In the genomic region with DNA sequence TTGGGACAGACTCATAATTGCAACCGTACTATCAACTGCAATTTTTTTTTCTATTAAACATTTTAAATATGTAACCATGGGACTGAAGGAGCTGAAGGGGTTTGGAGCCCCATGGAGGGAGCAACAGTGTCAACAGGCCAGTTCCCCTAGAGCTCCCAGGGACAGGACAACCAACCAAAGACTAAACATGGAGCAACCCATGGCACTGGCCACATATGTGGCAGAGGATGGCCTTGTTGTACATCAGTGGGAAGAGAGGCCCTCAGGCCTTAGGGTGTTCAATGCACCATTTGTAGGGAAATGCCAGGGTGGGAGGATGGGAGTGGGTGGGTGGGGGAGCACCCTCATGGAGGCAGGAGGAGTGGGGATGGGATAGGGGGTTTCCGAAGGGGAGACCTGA, we compare ENCODE assay signal across 8 mouse cellular contexts. TPM values are rescaled to one million over a fixed set of nuclear protein-coding genes. Genes with fewer than 3 reads are reported as not detected.
DNase-seq lines count a peak whose midpoint lies in the region; ATAC-seq lines count a peak whose summit lies in the region.

No protein-coding gene starts in this region.

- H3K9ac ChIP-seq in neural tube, embryonic 11.5 days (ENCODE audit: low read length) = no peak overlapping the region; the same call in 1 of the 2 replicates
- H3K9ac ChIP-seq in liver, embryonic 12.5 days = peak overlapping the region; percentile 98

- H3K4me3 ChIP-seq in neural tube, embryonic 11.5 days (ENCODE audit: low read depth, low read length) = no peak overlapping the region; the same call in 1 of the 2 replicates
- H3K4me3 ChIP-seq in liver, embryonic 12.5 days = peak overlapping the region; percentile 99

- no peaks in the 10 kb centered on the region for H3K36me3 ChIP-seq in neural tube, embryonic 11.5 days (ENCODE audit: control insufficient read depth, insufficient read depth, low read length)
- peaks cover 24% of the 10 kb centered on the region for H3K36me3 ChIP-seq in liver, embryonic 12.5 days

- no peaks in the 10 kb centered on the region for H3K9me3 ChIP-seq in neural tube, embryonic 11.5 days (ENCODE audit: control insufficient read depth, low read length)
- no peaks in the 10 kb centered on the region for H3K9me3 ChIP-seq in liver, embryonic 12.5 days (replicated peaks)

- ATAC-seq in neural tube, embryonic 11.5 days (ENCODE audit: insufficient read depth, low FRiP score, low TSS enrichment) = no peak
- no peak for ATAC-seq in liver, embryonic 12.5 days

- no peak overlapping the region for H3K27ac ChIP-seq in neural tube, embryonic 11.5 days (ENCODE audit: low read depth, low read length)
- H3K27ac ChIP-seq in liver, embryonic 12.5 days = no peak overlapping the region

- H3K4me1 ChIP-seq in neural tube, embryonic 11.5 days (ENCODE audit: control insufficient read depth, insufficient read depth, low read length) = peaks cover 6% of the 10 kb centered on the region
- peaks cover 47% of the 10 kb centered on the region for H3K4me1 ChIP-seq in liver, embryonic 12.5 days

- no peaks in the 10 kb centered on the region for H3K27me3 ChIP-seq in neural tube, embryonic 11.5 days (ENCODE audit: control insufficient read depth, insufficient read depth, low read length)
- H3K27me3 ChIP-seq in liver, embryonic 12.5 days (replicated peaks) = no peaks in the 10 kb centered on the region

- 93% methylated on average over 2 of the region's 2 CpGs for WGBS in neural tube, embryonic 11.5 days
- WGBS in liver, embryonic 12.5 days (ENCODE audit: insufficient replicate concordance) = 74% methylated on average over 2 of the region's 2 CpGs

- peak; percentile 16 for DNase-seq in cerebellum, adult 9-11 months
- no peak for DNase-seq in cerebellum, postnatal 4 days (ENCODE audit: low spot score in 2 of 2)
- no peak for DNase-seq in neural tube, embryonic 11.5 days (ENCODE audit: low spot score)
- DNase-seq in neural tube, embryonic 10.5 days (ENCODE audit: extremely low spot score, low spot score) = no peak
- no peak for DNase-seq in right cerebral cortex, postnatal 14 days
- no peak for DNase-seq in cerebellum, postnatal 10 days
- DNase-seq in embryo, embryonic 9.5 days (ENCODE audit: extremely low spot score) = no peak

- H3K4me2 ChIP-seq in neural tube, embryonic 11.5 days (ENCODE audit: low read depth) = peak overlapping the region; percentile 54
- H3K4me2 ChIP-seq in liver, embryonic 12.5 days = peak overlapping the region; percentile 79

RNA-seq across cellular contexts. Expression of gene Cct8, which starts 1.1 kb away (rescaled TPM):
- 664 and 680 TPM in 2 replicates for polyA plus RNA-seq in neural tube, embryonic 11.5 days (2014; fragmentation: Nextera tagmentation; extraction: Ambion mirVana)
- 395 and 399 TPM in 2 replicates for polyA plus RNA-seq in liver, embryonic 12.5 days (2016; fragmentation: Nextera tagmentation; extraction: Ambion mirVana)

RNA-seq across cellular contexts. Expression of gene Usp16, which starts 42.2 kb away (rescaled TPM):
- polyA plus RNA-seq in neural tube, embryonic 11.5 days (2014; fragmentation: Nextera tagmentation; extraction: Ambion mirVana) = 51.4 and 53.0 TPM in 2 replicates
- polyA plus RNA-seq in liver, embryonic 12.5 days (2016; fragmentation: Nextera tagmentation; extraction: Ambion mirVana) = 25.2 and 27.2 TPM in 2 replicates

RNA-seq across cellular contexts. Expression of gene Rwdd2b, which starts 56.4 kb away (rescaled TPM):
- 13.3 and 13.6 TPM in 2 replicates for polyA plus RNA-seq in neural tube, embryonic 11.5 days (2014; fragmentation: Nextera tagmentation; extraction: Ambion mirVana)
- 6.9 and 7.9 TPM in 2 replicates for polyA plus RNA-seq in liver, embryonic 12.5 days (2016; fragmentation: Nextera tagmentation; extraction: Ambion mirVana)

RNA-seq across cellular contexts. Expression of gene Map3k7cl, which starts 56.4 kb away (rescaled TPM):
- polyA plus RNA-seq in neural tube, embryonic 11.5 days (2014; fragmentation: Nextera tagmentation; extraction: Ambion mirVana) = 0.15 TPM in 1 of 2 replicates, not detected in the other
- not detected in 2 replicates for polyA plus RNA-seq in liver, embryonic 12.5 days (2016; fragmentation: Nextera tagmentation; extraction: Ambion mirVana)
